ENCODE assay signal across 7 mouse cellular contexts in the genomic region with DNA sequence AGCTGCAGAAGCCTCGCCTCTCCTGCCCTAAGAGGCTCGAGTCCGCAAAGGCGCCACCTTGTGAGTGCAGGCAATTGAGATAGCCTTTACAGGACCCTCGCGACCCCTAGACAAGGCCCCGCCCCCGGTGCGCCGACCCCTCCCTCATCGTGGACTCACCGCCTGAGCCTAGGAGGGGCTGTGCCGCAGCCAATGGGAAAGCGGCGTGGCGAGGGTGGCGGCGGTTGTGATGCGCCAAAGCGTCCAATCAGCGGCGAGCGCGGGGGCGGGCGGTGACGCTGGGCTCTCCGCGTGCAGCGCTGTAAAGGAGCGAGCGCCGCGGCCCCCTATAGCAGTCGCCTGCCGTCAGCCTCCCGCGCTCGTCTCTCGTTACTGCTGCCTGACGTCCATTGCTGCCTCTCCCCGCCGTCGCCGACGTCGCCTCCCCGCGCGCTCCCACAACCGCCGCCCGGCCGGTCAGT. TPM values are rescaled to one million over a fixed set of nuclear protein-coding genes. Genes with fewer than 3 reads are reported as not detected.
DNase-seq lines count a peak whose midpoint lies in the region; ATAC-seq lines count a peak whose summit lies in the region.

A gene (plus strand): TSS at position 272 of the 461 bp plus-strand sequence.

- H3K9ac ChIP-seq in midbrain, embryonic 13.5 days (replicated peaks): peak within 1 kb of the TSS; percentile 92

- H3K9me3 ChIP-seq in embryonic facial prominence, embryonic 10.5 days: no peaks in the 10 kb centered on the region
- no peaks in the 10 kb centered on the region for H3K9me3 ChIP-seq in limb, embryonic 10.5 days (replicated peaks)
- no peaks in the 10 kb centered on the region for H3K9me3 ChIP-seq in midbrain, embryonic 13.5 days

- no peaks in the 10 kb centered on the region for H3K27me3 ChIP-seq in embryonic facial prominence, embryonic 10.5 days (replicated peaks; ENCODE audit: low read depth, poor library complexity, severe bottlenecking)
- H3K27me3 ChIP-seq in limb, embryonic 10.5 days (ENCODE audit: low read depth, poor library complexity, severe bottlenecking): no peaks in the 10 kb centered on the region
- H3K27me3 ChIP-seq in midbrain, embryonic 13.5 days: no peaks in the 10 kb centered on the region

- H3K36me3 ChIP-seq in embryonic facial prominence, embryonic 10.5 days (replicated peaks): peaks cover 13% of the 10 kb centered on the region
- peaks cover 8% of the 10 kb centered on the region for H3K36me3 ChIP-seq in limb, embryonic 10.5 days
- H3K36me3 ChIP-seq in midbrain, embryonic 13.5 days: no peaks in the 10 kb centered on the region

- H3K4me3 ChIP-seq in embryonic facial prominence, embryonic 10.5 days: peak within 1 kb of the TSS; percentile 92
- peak within 1 kb of the TSS; percentile 83 for H3K4me3 ChIP-seq in limb, embryonic 10.5 days
- peak within 1 kb of the TSS; percentile 87 for H3K4me3 ChIP-seq in midbrain, embryonic 13.5 days (replicated peaks)

- H3K27ac ChIP-seq in embryonic facial prominence, embryonic 10.5 days (replicated peaks): peak within 1 kb of the TSS; percentile 96
- peak within 1 kb of the TSS; percentile 97 for H3K27ac ChIP-seq in limb, embryonic 10.5 days
- peak within 1 kb of the TSS; percentile 97 for H3K27ac ChIP-seq in midbrain, embryonic 13.5 days

- WGBS in embryonic facial prominence, embryonic 10.5 days: under 1% methylated on average over 54 of the region's 54 CpGs
- WGBS in limb, embryonic 10.5 days: under 1% methylated on average over 54 of the region's 54 CpGs
- WGBS in midbrain, embryonic 13.5 days: under 1% methylated on average over 54 of the region's 54 CpGs

- peak; percentile 86 for ATAC-seq in granulocyte monocyte progenitor cell, adult 5-6 weeks (replicated peaks; ENCODE audit: poor library complexity, severe bottlenecking)
- peak; percentile 99 for ATAC-seq in midbrain, embryonic 13.5 days

- peak within 1 kb of the TSS; percentile 73 for H3K4me2 ChIP-seq in midbrain, embryonic 13.5 days (replicated peaks)

- peak; percentile 98 for DNase-seq in adrenal gland, postnatal 10 days
- DNase-seq in embryonic facial prominence, embryonic 10.5 days (ENCODE audit: low spot score): peak; percentile 99
- peak; percentile 95 for DNase-seq in kidney, adult 11 months
- DNase-seq in limb, embryonic 10.5 days (ENCODE audit: low spot score): peak; percentile 98
- peak; percentile 89 for DNase-seq in spleen, adult 12 weeks (ENCODE audit: low spot score)

- H3K4me1 ChIP-seq in embryonic facial prominence, embryonic 10.5 days: peaks cover 50% of the 10 kb centered on the region
- H3K4me1 ChIP-seq in limb, embryonic 10.5 days: peaks cover 37% of the 10 kb centered on the region
- H3K4me1 ChIP-seq in midbrain, embryonic 13.5 days (replicated peaks): peaks cover 43% of the 10 kb centered on the region

RNA-seq across cellular contexts. Expression of the gene that starts here (rescaled TPM):
- total RNA-seq in adrenal gland, postnatal 10 days (2021): 10 to 100 TPM; 46.6 to 53.1 TPM
- 50.0 and 51.8 TPM in 2 replicates for polyA plus RNA-seq in embryonic facial prominence, embryonic 10.5 days (2016; fragmentation: Nextera tagmentation; extraction: Ambion mirVana)
- total RNA-seq in granulocyte monocyte progenitor cell, adult 5-6 weeks (2014; fragmentation: Nextera tagmentation): 30.2 and 50.6 TPM in 2 replicates
- total RNA-seq in granulocyte monocyte progenitor cell, adult 5-6 weeks (2017): 32.7 and 37.2 TPM in 2 replicates
- 48.5 and 50.0 TPM in 2 replicates for polyA plus RNA-seq in limb, embryonic 10.5 days (2016; fragmentation: Nextera tagmentation; extraction: Ambion mirVana)
- polyA plus RNA-seq in midbrain, embryonic 13.5 days (2015; fragmentation: Nextera tagmentation; extraction: Ambion mirVana): 49.5 and 58.0 TPM in 2 replicates

Comparison
In these comparisons a context has a peak if more than half of its experiments do, and no peak if none do; other contexts are left out.
1. Peak in every context shown above with its lines: DNase-seq, ATAC-seq, H3K4me3 ChIP-seq and H3K27ac ChIP-seq.